Comparison of ENCODE assay signal across 28 mouse cellular contexts in genomic region chr3:97327809-97328208, GRCm38 (mm10). TPM values are rescaled to one million over a fixed set of nuclear protein-coding genes. Genes with fewer than 3 reads are reported as not detected.
DNase-seq lines count a peak whose midpoint lies in the region; ATAC-seq and TF ChIP-seq lines count a peak whose summit lies in the region.
"Had no signal": no experiment of that assay in that cellular context is flagged by ENCODE, and none has a peak within 500 bp of the region (broad histone marks: within the 10 kb centered on the region; RNA-seq: fewer than 3 reads in every experiment).

No protein-coding gene starts in this region.

- no peak overlapping the region for H3K27ac ChIP-seq in CH12.LX (ENCODE audit: insufficient read depth, low read depth)
- H3K27ac ChIP-seq in heart, adult 2 months, result no peak overlapping the region
- no peak overlapping the region for H3K27ac ChIP-seq in intestine, embryonic 16.5 days (ENCODE audit: low read length)
- H3K27ac ChIP-seq: embryonic facial prominence, embryonic 10.5 days; embryonic facial prominence, embryonic 13.5 days; forebrain, embryonic 12.5 days; forebrain, embryonic 15.5 days; heart, embryonic 10.5 days; heart, embryonic 13.5 days; hindbrain, embryonic 10.5 days; hindbrain, embryonic 13.5 days had no signal

- H3K79me2 ChIP-seq in CH12.LX (replicated peaks; ENCODE audit: control insufficient read depth, extremely low read depth, insufficient read depth, poor library complexity, severe bottlenecking), result no peaks in the 10 kb centered on the region
- H3K79me2 ChIP-seq in heart, adult 2 months (replicated peaks; ENCODE audit: control insufficient read depth, insufficient read depth, low read length), result no peaks in the 10 kb centered on the region

- WGBS in heart, adult 2 months, result 85% methylated on average over 2 of the region's 2 CpGs
- 87% methylated on average over 2 of the region's 2 CpGs for WGBS in intestine, embryonic 16.5 days

- TF ChIP-seq POLR2A in CH12.LX (IDR thresholded peaks at IDR 0.05; ENCODE audit: low read depth, low read length), result no peak
- TF ChIP-seq POLR2A in heart, adult 2 months (IDR thresholded peaks at IDR 0.05; ENCODE audit: insufficient read depth, low read depth, low read length), result no peak

- no peak for TF ChIP-seq RAD21 in CH12.LX (IDR thresholded peaks at IDR 0.05; ENCODE audit: low read depth, low read length)

- in situ Hi-C loops in CH12.LX (cut with MboI; ENCODE audit: low pct_ligation_motif_present, low pct_unique_long_range_greater_than_20kb, low sequenced_read_pairs), result loop anchor here (25.0 kb wide), 1 partner anchor 391 kb away; the partner anchor contains the start of gene Gja8

- ATAC-seq in activated CD4-positive, CD25-positive, alpha-beta regulatory T cell, adult 4 months, result peak; percentile 96
- ATAC-seq in intestine, embryonic 16.5 days, result no peak
- ATAC-seq: forebrain, embryonic 15.5 days; hindbrain, embryonic 16.5 days; Patski had no signal

- dilution Hi-C loops in CH12.LX (cut with MboI; ENCODE audit: extremely low pct_ligation_motif_present, extremely low pct_unique_long_range_greater_than_20kb, low sequenced_read_pairs), result no loop called here

- no peaks in the 10 kb centered on the region for H3K27me3 ChIP-seq in CH12.LX (replicated peaks)
- H3K27me3 ChIP-seq in heart, adult 2 months (ENCODE audit: control insufficient read depth, insufficient read depth, low read length), result no peaks in the 10 kb centered on the region
- H3K27me3 ChIP-seq in intestine, embryonic 16.5 days (replicated peaks; ENCODE audit: control insufficient read depth, insufficient read depth, low read length), result no peaks in the 10 kb centered on the region
- H3K27me3 ChIP-seq: embryonic facial prominence, embryonic 13.5 days; forebrain, embryonic 12.5 days; forebrain, embryonic 15.5 days; heart, embryonic 13.5 days; Patski had no signal

- peaks cover 9% of the 10 kb centered on the region for H3K9me3 ChIP-seq in CH12.LX (replicated peaks; ENCODE audit: low read length)
- no peaks in the 10 kb centered on the region for H3K9me3 ChIP-seq in intestine, embryonic 16.5 days (ENCODE audit: control insufficient read depth, low read length)
- H3K9me3 ChIP-seq: forebrain, embryonic 12.5 days; forebrain, embryonic 15.5 days; heart, embryonic 10.5 days; hindbrain, embryonic 13.5 days had no signal

- no peak for TF ChIP-seq CTCF in CH12.LX (conservative IDR thresholded peaks at IDR 0.05 in 1 of 2, IDR thresholded peaks at IDR 0.05 in 1 of 2; ENCODE audit: low read depth in 2 of 2, low read length in 2 of 2)
- no peak for TF ChIP-seq CTCF in heart, adult 2 months (IDR thresholded peaks at IDR 0.05)

- no peak overlapping the region for H3K9ac ChIP-seq in CH12.LX (ENCODE audit: insufficient read depth, low read depth)
- H3K9ac ChIP-seq in heart, adult 2 months (ENCODE audit: low read depth, low read length), result no peak overlapping the region
- H3K9ac ChIP-seq in intestine, embryonic 16.5 days (ENCODE audit: low read depth, low read length), result no peak overlapping the region
- H3K9ac ChIP-seq: embryonic facial prominence, embryonic 13.5 days; forebrain, embryonic 12.5 days; forebrain, embryonic 15.5 days; heart, embryonic 13.5 days; hindbrain, embryonic 13.5 days had no signal

- no peak overlapping the region for H3K4me2 ChIP-seq in CH12.LX (ENCODE audit: insufficient read depth, low read depth, poor library complexity, severe bottlenecking)
- H3K4me2 ChIP-seq in intestine, embryonic 16.5 days (ENCODE audit: low read depth, low read length), result no peak overlapping the region
- H3K4me2 ChIP-seq: embryonic facial prominence, embryonic 13.5 days; forebrain, embryonic 12.5 days; forebrain, embryonic 15.5 days; heart, embryonic 13.5 days; hindbrain, embryonic 13.5 days had no signal

- no peaks in the 10 kb centered on the region for H3K36me3 ChIP-seq in CH12.LX (replicated peaks in 1 of 2; ENCODE audit: control insufficient read depth in 1 of 2, insufficient read depth in 1 of 2, low read length in 1 of 2)
- H3K36me3 ChIP-seq in heart, adult 2 months (ENCODE audit: control insufficient read depth, insufficient read depth, low read length), result no peaks in the 10 kb centered on the region
- no peaks in the 10 kb centered on the region for H3K36me3 ChIP-seq in intestine, embryonic 16.5 days (ENCODE audit: control insufficient read depth, insufficient read depth, low read length)
- H3K36me3 ChIP-seq: embryonic facial prominence, embryonic 10.5 days; embryonic facial prominence, embryonic 13.5 days; forebrain, embryonic 12.5 days; forebrain, embryonic 15.5 days; heart, embryonic 10.5 days; heart, embryonic 13.5 days; hindbrain, embryonic 10.5 days; hindbrain, embryonic 13.5 days had no signal

- no peak overlapping the region for H3K4me3 ChIP-seq in CH12.LX (replicated peaks in 1 of 3; ENCODE audit: low read depth in 2 of 3, low read length in 2 of 3, poor library complexity in 1 of 3)
- H3K4me3 ChIP-seq in heart, adult 2 months, result no peak overlapping the region
- H3K4me3 ChIP-seq in intestine, embryonic 16.5 days (ENCODE audit: low read length), result no peak overlapping the region
- H3K4me3 ChIP-seq: embryonic facial prominence, embryonic 10.5 days; embryonic facial prominence, embryonic 13.5 days; erythroblast, embryonic 14.5 days; forebrain, embryonic 12.5 days; forebrain, embryonic 15.5 days; heart, embryonic 10.5 days; heart, embryonic 13.5 days; hindbrain, embryonic 10.5 days; hindbrain, embryonic 13.5 days had no signal

- intact Hi-C loops in heart, adult 2 months (cut with DNase I), result no loop called here

- no peaks in the 10 kb centered on the region for H3K4me1 ChIP-seq in CH12.LX (ENCODE audit: control insufficient read depth in 1 of 2, insufficient read depth in 2 of 2)
- H3K4me1 ChIP-seq in heart, adult 2 months (ENCODE audit: control insufficient read depth, insufficient read depth, low read length), result no peaks in the 10 kb centered on the region
- H3K4me1 ChIP-seq in intestine, embryonic 16.5 days (ENCODE audit: control insufficient read depth, insufficient read depth, low read length), result peaks cover 2% of the 10 kb centered on the region; the same call in 1 of the 2 replicates
- H3K4me1 ChIP-seq: embryonic facial prominence, embryonic 13.5 days; heart, embryonic 10.5 days; heart, embryonic 13.5 days had no signal

- TF ChIP-seq EP300 in CH12.LX (IDR thresholded peaks at IDR 0.05; ENCODE audit: low read length), result no peak
- TF ChIP-seq EP300 in heart, adult 2 months (IDR thresholded peaks at IDR 0.05; ENCODE audit: insufficient read depth, low read depth, low read length), result no peak

- peak; percentile 64 for DNase-seq in CD4-positive, CD25-positive, alpha-beta regulatory T cell, adult 2 months (ENCODE audit: low read depth, low spot score)
- DNase-seq in CH12.LX (ENCODE audit: extremely low read depth), result peak; percentile 52
- peak; percentile 52 for DNase-seq in naive thymus-derived CD4-positive, alpha-beta T cell, adult 2 months (ENCODE audit: low read depth)
- DNase-seq in heart, adult 2 months, result no peak
- DNase-seq in right cerebral cortex, postnatal 36 days (ENCODE audit: low spot score in 2 of 2), result no peak
- DNase-seq in ovary, postnatal 10 days (ENCODE audit: low spot score), result no peak
- DNase-seq: adrenal gland, adult 8-10 months; adrenal gland, postnatal 25 days; cerebellum, adult 11-12 months; cerebellum, adult 8-10 months; cerebellum, postnatal 10 days; cerebellum, postnatal 36 days; embryo, embryonic 11 days; gastrocnemius, postnatal 25 days; heart, adult 18-20 months had no signal

TF ChIP-seq in CH12.LX, 34 proteins besides CTCF, POLR2A, EP300 and RAD21:
- TF ChIP-seq PAX5 (IDR thresholded peaks at IDR 0.05; ENCODE audit: low read length), result no peak
- TF ChIP-seq SIN3A (IDR thresholded peaks at IDR 0.05; ENCODE audit: low read length), result no peak
- TF ChIP-seq NRF1 (IDR thresholded peaks at IDR 0.05; ENCODE audit: low read depth, low read length), result no peak
- no peak for TF ChIP-seq MXI1 (IDR thresholded peaks at IDR 0.05; ENCODE audit: low read depth, low read length)
- TF ChIP-seq JUN (IDR thresholded peaks at IDR 0.05; ENCODE audit: insufficient read depth, low read depth, low read length), result no peak
- no peak for TF ChIP-seq MAZ (IDR thresholded peaks at IDR 0.05; ENCODE audit: low read depth, low read length)
- TF ChIP-seq UBTF (IDR thresholded peaks at IDR 0.05; ENCODE audit: low read depth, low read length), result no peak
- no peak for TF ChIP-seq TCF12 (IDR thresholded peaks at IDR 0.05; ENCODE audit: low read depth, low read length)
- TF ChIP-seq KAT2A (IDR thresholded peaks at IDR 0.05; ENCODE audit: insufficient replicate concordance, low read length), result no peak
- TF ChIP-seq HCFC1 (IDR thresholded peaks at IDR 0.05; ENCODE audit: low read depth, low read length), result no peak
- no peak for TF ChIP-seq JUND (conservative IDR thresholded peaks at IDR 0.05; ENCODE audit: low read depth, low read length)
- no peak for TF ChIP-seq GABPA (IDR thresholded peaks at IDR 0.05; ENCODE audit: insufficient replicate concordance, low read depth, low read length)
- TF ChIP-seq POLR2AphosphoS2 (IDR thresholded peaks at IDR 0.05; ENCODE audit: low read depth, low read length), result no peak
- no peak for TF ChIP-seq CHD1 (IDR thresholded peaks at IDR 0.05; ENCODE audit: low read depth, low read length)
TF ChIP-seq in CH12.LX: peak in this region for 0.

RNA-seq across cellular contexts. Expression of gene Bcl9, which starts 30.1 kb away (rescaled TPM):
- total RNA-seq in CH12.LX (2012; rRNA removed) (2.9 and 3.3 TPM in 2 replicates), CH12.LX (2014; rRNA removed) (0.96 and 1.1 TPM in 2 replicates)
- 11.2 and 13.5 TPM in 2 replicates for polyA plus RNA-seq in CH12.LX (2012; ENCODE audit: insufficient read length, low read depth)
- 1 to 10 TPM; 2.7 to 3.2 TPM for polyA plus RNA-seq in activated CD4-positive, CD25-positive, alpha-beta regulatory T cell, adult 4 months (2017; shearing (Covaris generic))
- 10 to 100 TPM; 14.3 to 22.4 TPM for total RNA-seq in heart, adult 2 months (2021)
- polyA plus RNA-seq in heart, adult 2 months (2012; rRNA removed), result 15.3 and 18.0 TPM in 2 replicates
- 35.9 and 37.4 TPM in 2 replicates for polyA plus RNA-seq in intestine, embryonic 16.5 days (2015; fragmentation: Nextera tagmentation; extraction: Ambion mirVana)

Comparison
In these comparisons a context has a peak if more than half of its experiments do, and no peak if none do; other contexts are left out.
1. DNase-seq: peak in CD4-positive, CD25-positive, alpha-beta regulatory T cell, adult 2 months (single experiment), CH12.LX (single experiment) and naive thymus-derived CD4-positive, alpha-beta T cell, adult 2 months (single experiment); none in heart, adult 2 months (0 of 2), right cerebral cortex, postnatal 36 days (0 of 2) and ovary, postnatal 10 days (single experiment).